Mouse (Mus musculus) MEL (cell line): ENCODE data around the gene Gm49322. TPM values are rescaled to one million over a fixed set of nuclear protein-coding genes. Genes with fewer than 3 reads are reported as not detected.

Experiments
- DNase-seq: peaks from one replicate; pipeline ENCODE4 v3.0.0; 2011; ENCODE audit warnings: low read depth, low spot score
- H3K27ac ChIP-seq: 2 replicates; pipeline ENCODE4 v1.5.1; 2012; ENCODE audit warnings: low read depth, mild to moderate bottlenecking, control low read depth, low read length, moderate library complexity; ENCODE audit not compliant: control insufficient read depth
- H3K27me3 ChIP-seq, 2 experiments: fragments of 150-350 bp in 1 of 2; sonication (generic) in 1 of 2; 2 replicates each; pipeline ENCODE4 v1.6.1; 2012; ENCODE audit warnings: low read length in 2 of 2, mild to moderate bottlenecking in 2 of 2, improper control_type of control experiment in 1 of 2, moderate library complexity in 1 of 2; ENCODE audit not compliant: insufficient read depth in 2 of 2, control insufficient read depth in 1 of 2
- H3K36me3 ChIP-seq, 2 experiments: 2 replicates each; pipeline ENCODE4 v1.6.1; 2012 to 2014; ENCODE audit warnings: low read length in 2 of 2, improper control_type of control experiment in 1 of 2, inconsistent platforms in 1 of 2, mild to moderate bottlenecking in 1 of 2; ENCODE audit not compliant: insufficient read depth in 2 of 2, control insufficient read depth in 1 of 2
- H3K4me1 ChIP-seq, 2 experiments: fragments of 150-350 bp in 1 of 2; sonication (generic) in 1 of 2; 2 replicates each; pipeline ENCODE4 v1.6.1; 2012; ENCODE audit warnings: low read length in 2 of 2, improper control_type of control experiment in 1 of 2, mild to moderate bottlenecking in 1 of 2; ENCODE audit not compliant: insufficient read depth in 2 of 2, control insufficient read depth in 1 of 2
- H3K4me3 ChIP-seq, 2 experiments: fragments of 150-350 bp in 1 of 2; sonication (generic) in 1 of 2; 2 replicates each; pipeline ENCODE4 v1.5.1; 2012; ENCODE audit warnings: low read depth in 2 of 2, low read length in 2 of 2, mild to moderate bottlenecking in 2 of 2, moderate library complexity in 2 of 2, control low read depth in 1 of 2, improper control_type of control experiment in 1 of 2; ENCODE audit not compliant: control insufficient read depth in 1 of 2, insufficient read depth in 1 of 2
- H3K79me2 ChIP-seq: 2 replicates; pipeline ENCODE4 v1.6.1; 2012; ENCODE audit warnings: mild to moderate bottlenecking, low read length, moderate library complexity; ENCODE audit not compliant: control insufficient read depth, poor library complexity, insufficient read depth
- H3K9ac ChIP-seq: 2 replicates; pipeline ENCODE4 v1.6.1; 2012; ENCODE audit warnings: low read depth, mild to moderate bottlenecking, control low read depth, low read length, moderate library complexity; ENCODE audit not compliant: control insufficient read depth, poor library complexity, severe bottlenecking
- H3K9me3 ChIP-seq: fragments of 150-350 bp; sonication (generic); replicated peaks from 2 replicates; pipeline ENCODE4 v1.6.1; 2012; ENCODE audit warnings: mild to moderate bottlenecking, low read length, improper control_type of control experiment, moderate library complexity; ENCODE audit not compliant: insufficient read depth
- BHLHE40 ChIP-seq: IDR thresholded peaks from 2 replicates; pipeline ENCODE4 v1.6.1; 2012; ENCODE audit warnings: low read depth, mild to moderate bottlenecking, inconsistent platforms, low read length, improper control_type of control experiment, borderline replicate concordance
- CHD2 ChIP-seq: IDR thresholded peaks from 2 replicates; pipeline ENCODE4 v1.6.1; 2011; ENCODE audit warnings: low read length, improper control_type of control experiment
- EP300 ChIP-seq, 2 experiments: IDR thresholded peaks; 2 replicates each; pipeline ENCODE4 v1.6.1; 2011; ENCODE audit warnings: improper control_type of control experiment in 2 of 2, low read length in 2 of 2, low read depth in 1 of 2, mild to moderate bottlenecking in 1 of 2
- ETS1 ChIP-seq: IDR thresholded peaks from 2 replicates; pipeline ENCODE4 v1.6.1; 2012; ENCODE audit warnings: low read depth, mild to moderate bottlenecking, inconsistent platforms, low read length, improper control_type of control experiment, moderate library complexity
- MAX ChIP-seq: IDR thresholded peaks from 2 replicates; pipeline ENCODE4 v1.6.1; 2011; ENCODE audit warnings: low read length, improper control_type of control experiment
- MAZ ChIP-seq: IDR thresholded peaks from 2 replicates; pipeline ENCODE4 v1.6.1; 2012; ENCODE audit warnings: low read depth, mild to moderate bottlenecking, inconsistent platforms, low read length, improper control_type of control experiment
- MEF2A ChIP-seq: IDR thresholded peaks from 2 replicates; pipeline ENCODE4 v1.6.1; 2014; ENCODE audit warnings: low read depth, mild to moderate bottlenecking, inconsistent platforms, low read length, improper control_type of control experiment; ENCODE audit not compliant: poor library complexity, insufficient replicate concordance, severe bottlenecking; ENCODE audit errors: extremely low read depth
- POLR2A ChIP-seq, 2 experiments: IDR thresholded peaks; 2 replicates each; pipeline ENCODE4 v1.6.1; 2011 to 2012; ENCODE audit warnings: low read length in 2 of 2, mild to moderate bottlenecking in 2 of 2, control low read depth in 1 of 2, improper control_type of control experiment in 1 of 2, low read depth in 1 of 2, moderate library complexity in 1 of 2; ENCODE audit not compliant: control insufficient read depth in 1 of 2, insufficient read depth in 1 of 2, poor library complexity in 1 of 2
- POLR2AphosphoS5 ChIP-seq: IDR thresholded peaks from 2 replicates; pipeline ENCODE4 v1.6.1; 2012; ENCODE audit warnings: low read depth, borderline replicate concordance, mild to moderate bottlenecking, inconsistent platforms, low read length, moderate library complexity, mixed read lengths
- SMC3 ChIP-seq: IDR thresholded peaks from 2 replicates; pipeline ENCODE4 v1.6.1; 2011; ENCODE audit warnings: low read depth, low read length, improper control_type of control experiment
- TCF12 ChIP-seq: IDR thresholded peaks from 2 replicates; pipeline ENCODE4 v1.6.1; 2014; ENCODE audit warnings: low read depth, mild to moderate bottlenecking, inconsistent platforms, low read length, improper control_type of control experiment, moderate library complexity
- UBTF ChIP-seq: IDR thresholded peaks from 2 replicates; pipeline ENCODE4 v1.6.1; 2012; ENCODE audit warnings: low read depth, mild to moderate bottlenecking, inconsistent platforms, low read length, improper control_type of control experiment, moderate library complexity, borderline replicate concordance; ENCODE audit not compliant: insufficient read depth
- ZC3H11A ChIP-seq: IDR thresholded peaks from 2 replicates; pipeline ENCODE4 v1.6.1; 2012; ENCODE audit warnings: low read depth, mild to moderate bottlenecking, inconsistent platforms, low read length, improper control_type of control experiment
- ZKSCAN1 ChIP-seq: IDR thresholded peaks from 2 replicates; pipeline ENCODE4 v1.6.1; 2012; ENCODE audit warnings: low read depth, mild to moderate bottlenecking, inconsistent platforms, low read length, improper control_type of control experiment, moderate library complexity
- ZNF384 ChIP-seq: IDR thresholded peaks from 2 replicates; pipeline ENCODE4 v1.6.1; 2012; ENCODE audit warnings: low read depth, mild to moderate bottlenecking, inconsistent platforms, low read length, improper control_type of control experiment
- polyA plus RNA-seq, 2 experiments: library from polyadenylated mRNA; stranded (reverse) in 1 of 2; unstranded in 1 of 2; fragments of >175 nt in 1 of 2; fragments of >200 nt in 1 of 2; gene quantifications; 2 replicates each; pipeline versions ENCODE4 v1.2.1 to v1.2.4; 2012; ENCODE audit warnings: low replicate concordance in 2 of 2, low read depth in 1 of 2; ENCODE audit not compliant: insufficient read length in 2 of 2, insufficient read depth in 1 of 2, missing spikeins in 1 of 2
- total RNA-seq: library from RNA; depleted of rRNA; stranded (reverse); fragments of 300-350 nt; gene quantifications from 2 replicates; pipeline ENCODE4 v1.2.3, GENCODE M21; 2012

Gm49322 gene
- total and polyA plus RNA-seq, 3 experiments, result 1.8 to 2.1 TPM; not detected in 1

DNA sequence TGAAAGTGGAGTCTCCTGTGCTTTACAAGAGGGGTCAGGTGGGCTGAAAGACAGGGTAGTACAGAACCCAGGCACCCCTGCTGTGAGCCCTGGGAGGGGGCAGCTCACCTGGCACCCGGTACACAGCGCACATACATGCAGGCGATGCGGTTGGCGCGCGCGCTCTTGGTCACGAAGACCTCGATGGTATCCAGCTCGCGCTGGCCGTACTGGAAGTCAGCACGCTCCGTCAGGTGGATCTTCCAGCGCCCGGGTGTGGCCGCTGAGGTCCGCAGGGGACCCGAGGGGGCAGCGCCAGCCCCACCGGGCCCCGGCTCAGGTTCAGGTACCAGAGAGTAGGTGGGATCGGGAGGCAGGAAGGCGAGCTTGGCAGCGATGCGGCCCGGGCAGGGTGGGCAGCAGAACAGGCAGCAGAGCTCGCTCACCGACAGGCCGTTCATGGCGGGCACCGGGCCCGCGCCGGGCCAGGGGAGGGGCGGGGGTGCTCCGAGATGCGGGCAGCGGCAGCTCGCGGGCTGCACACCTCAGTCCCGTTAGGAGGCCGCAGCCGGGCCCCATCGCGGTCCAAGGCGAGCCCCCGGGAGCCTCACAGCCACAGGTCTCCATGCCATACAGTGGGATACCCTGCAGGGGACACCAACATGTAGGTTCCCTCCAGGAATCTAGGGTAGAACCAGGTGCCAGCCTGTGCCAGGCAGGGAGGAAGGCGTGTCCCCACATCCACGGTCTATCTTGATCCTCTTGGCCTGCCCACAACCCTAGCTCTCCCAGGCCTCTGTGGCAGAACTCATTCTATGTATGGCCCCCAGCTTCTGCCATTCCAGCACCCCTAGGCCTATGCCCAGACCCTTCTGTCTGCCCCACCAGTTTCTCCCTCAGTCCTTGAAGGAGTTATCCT is 19.2 kb upstream of the Gm49322 start:
- no peaks in the 10 kb centered on the region for H3K9me3 ChIP-seq
- no peak overlapping the region for H3K4me3 ChIP-seq
- H3K27ac ChIP-seq, result no peak overlapping the region
- H3K36me3 ChIP-seq, result no peaks in the 10 kb centered on the region; a peak in 1 of 4 replicates
- TF ChIP-seq MAZ (no peak), UBTF (no peak), TCF12 (no peak), ZNF384 (no peak), ETS1 (no peak), POLR2AphosphoS5 (no peak), SMC3 (no peak), MAX (no peak), MEF2A (no peak), ZC3H11A (no peak), EP300 (IDR thresholded peaks at IDR 0.05; ENCODE audit: low read depth in 1 of 2, low read length in 2 of 2) (no peak), BHLHE40 (no peak), CHD2 (no peak), POLR2A (IDR thresholded peaks at IDR 0.05; ENCODE audit: control insufficient read depth in 1 of 2, insufficient read depth in 1 of 2, low read depth in 1 of 2, low read length in 2 of 2, poor library complexity in 1 of 2) (no peak)
- no peak overlapping the region for H3K9ac ChIP-seq
- peaks cover 5 to 13% of the 10 kb centered on the region in 2 experiments; a peak in 3 of 4 replicates for H3K4me1 ChIP-seq
- H3K27me3 ChIP-seq, result no peaks in the 10 kb centered on the region
- H3K79me2 ChIP-seq, result peaks cover 34% of the 10 kb centered on the region
- no peak for DNase-seq

DNA sequence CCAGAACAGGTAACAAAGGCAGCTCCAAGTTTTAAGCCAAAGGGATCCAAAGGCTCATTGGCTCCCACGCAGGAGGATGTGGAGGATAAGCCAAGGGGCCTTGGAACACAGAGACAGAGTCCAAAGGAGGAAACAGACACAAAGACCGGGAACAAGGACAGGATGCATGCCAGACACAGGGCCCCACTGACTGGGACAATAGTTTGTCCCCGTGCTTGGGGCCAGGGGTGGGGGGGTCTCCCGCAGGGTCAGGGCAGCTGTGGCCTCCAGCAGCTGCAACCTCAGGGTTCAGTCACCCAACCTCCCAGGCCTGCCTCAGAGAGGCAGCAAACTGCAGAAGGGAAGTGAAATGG is 18.5 kb upstream of the Gm49322 start:
- no peak for TF ChIP-seq ZKSCAN1
- Histone ChIP-seq H3K27ac (no peak overlapping the region), H3K79me2 (peaks cover 34% of the 10 kb centered on the region), H3K9ac (no peak overlapping the region), H3K4me3 (no peak overlapping the region), H3K27me3 (no peaks in the 10 kb centered on the region), H3K4me1 (peaks cover 5 to 13% of the 10 kb centered on the region in 2 experiments; a peak in 3 of 4 replicates), H3K9me3 (no peaks in the 10 kb centered on the region), H3K36me3 (no peaks in the 10 kb centered on the region; a peak in 1 of 4 replicates)
- DNase-seq, result no peak
